Mouse (Mus musculus) heart, postnatal 0 days (tissue): ENCODE results near the gene Prr13. TPM values are rescaled to one million over a fixed set of nuclear protein-coding genes. Genes with fewer than 3 reads are reported as not detected.

ENCODE experiments used
- ATAC-seq: fragments of 200-750 bp; cut with Nextera tagmentation; 2 replicates; pipeline ENCODE4 v1.8.0; 2017; ENCODE audit warnings: low read depth, moderate number of reproducible peaks, moderate library complexity; ENCODE audit not compliant: insufficient read depth
- DNase-seq: peaks from one replicate; pipeline ENCODE4 v3.0.0-alpha.2; 2016; ENCODE audit warnings: low spot score
- H3K27ac ChIP-seq: fragments of 300-500 bp; sonication (generic); 2 replicates; pipeline ENCODE4 v1.5.1; 2014; ENCODE audit warnings: low read depth, mild to moderate bottlenecking
- H3K27me3 ChIP-seq: fragments of 300-500 bp; sonication (generic); 2 replicates; pipeline ENCODE4 v1.6.1; 2014; ENCODE audit warnings: low read length, mixed read lengths; ENCODE audit not compliant: control insufficient read depth, insufficient read depth
- H3K36me3 ChIP-seq: fragments of 300-500 bp; sonication (generic); replicated peaks from 2 replicates; pipeline ENCODE4 v1.6.1; 2014; ENCODE audit warnings: low read length, mixed read lengths; ENCODE audit not compliant: control insufficient read depth, insufficient read depth
- H3K4me1 ChIP-seq: fragments of 300-500 bp; sonication (generic); 2 replicates; pipeline ENCODE4 v1.6.1; 2014; ENCODE audit warnings: antibody characterized with exemption; ENCODE audit not compliant: control insufficient read depth, insufficient read depth
- H3K4me2 ChIP-seq: fragments of 300-500 bp; sonication (generic); 2 replicates; pipeline ENCODE4 v1.6.1; 2014; ENCODE audit warnings: low read depth, mild to moderate bottlenecking, low read length, moderate library complexity
- H3K4me3 ChIP-seq: fragments of 300-500 bp; sonication (generic); 2 replicates; pipeline ENCODE4 v1.5.1; 2014; ENCODE audit warnings: low read depth, low read length
- H3K9ac ChIP-seq: fragments of 300-500 bp; sonication (generic); replicated peaks from 2 replicates; pipeline ENCODE4 v1.6.1; 2014; ENCODE audit warnings: low read depth, low read length, mixed read lengths
- H3K9me3 ChIP-seq: fragments of 300-500 bp; sonication (generic); replicated peaks from 2 replicates; pipeline ENCODE4 v1.6.1; 2016; ENCODE audit warnings: low read length; ENCODE audit not compliant: control insufficient read depth
- CTCF ChIP-seq: IDR thresholded peaks from 2 replicates; pipeline ENCODE4 v1.5.1; 2016; ENCODE audit warnings: antibody characterized with exemption, control low read depth, low read depth
- EP300 ChIP-seq: IDR thresholded peaks from 2 replicates; pipeline ENCODE4 v1.6.1; 2016; ENCODE audit warnings: antibody characterized with exemption, low read depth
- WGBS: fragments of 180-500 bp; shearing (Covaris S2); extraction: QIAGEN DNeasy Blood & Tissue Kit; methylation state at CpG from one replicate; pipeline ENCODE4 v1.1.7; 2014; 5-methylcytosine and 5-hydroxymethylcytosine counted together
- polyA plus RNA-seq: library from polyadenylated mRNA; unstranded; fragments of >200 nt; fragmentation: Nextera tagmentation; extraction: Ambion mirVana; gene quantifications from 2 replicates; pipeline ENCODE4 v1.2.1, GENCODE M21; 2015
- total RNA-seq: library from RNA; depleted of rRNA; stranded (reverse); fragments of >200 nt; gene quantifications from 2 replicates; pipeline ENCODE4 v1.2.3, GENCODE M21; 2014; ENCODE audit warnings: low replicate concordance

The Prr13 gene
- total and polyA plus RNA-seq, 2 experiments from 2014 or later, result 16.8 to 73.4 TPM

- Histone ChIP-seq H3K9me3 (no peaks in the 10 kb centered on the region), H3K9ac (no peak overlapping the region), H3K4me2 (peak overlapping the region; percentile 18; the same call in 1 of the 2 replicates), H3K27me3 (no peaks in the 10 kb centered on the region), H3K4me3 (no peak overlapping the region), H3K4me1 (no peaks in the 10 kb centered on the region), H3K27ac (no peak overlapping the region), H3K36me3 (peaks cover 84% of the 10 kb centered on the region)
- DNase-seq, result no peak
- WGBS, result 33% methylated on average over 3 of the region's 3 CpGs
- no peak for ATAC-seq
- TF ChIP-seq EP300 (no peak), CTCF (no peak)
These were observed 24.3 kb downstream of the Prr13 start for GRCm38 (mm10) chr15:102483136-102483535.

- no peak for DNase-seq
- Histone ChIP-seq H3K27ac (no peak overlapping the region), H3K4me3 (no peak overlapping the region), H3K9ac (no peak overlapping the region), H3K4me2 (no peak overlapping the region), H3K27me3 (no peaks in the 10 kb centered on the region), H3K36me3 (peaks cover 85% of the 10 kb centered on the region), H3K9me3 (no peaks in the 10 kb centered on the region), H3K4me1 (no peaks in the 10 kb centered on the region)
- no peak for ATAC-seq
- no peak for TF ChIP-seq CTCF
- TF ChIP-seq EP300, result no peak
- 88% methylated on average over 12 of the region's 12 CpGs for WGBS
These were observed 27.0 kb downstream of the Prr13 start for GRCm38 (mm10) chr15:102485853-102486252.

GRCm38 (mm10) chr15:102487664-102488063 lies 28.8 kb downstream of the Prr13 start:
- no peaks in the 10 kb centered on the region for H3K27me3 ChIP-seq
- no peak for DNase-seq
- ATAC-seq, result no peak
- peaks cover 87% of the 10 kb centered on the region for H3K36me3 ChIP-seq
- 61% methylated on average over 1 of the region's 1 CpGs for WGBS
- no peak overlapping the region for H3K27ac ChIP-seq
- H3K4me2 ChIP-seq, result no peak overlapping the region
- no peaks in the 10 kb centered on the region for H3K9me3 ChIP-seq
- H3K9ac ChIP-seq, result no peak overlapping the region
- H3K4me3 ChIP-seq, result no peak overlapping the region
- H3K4me1 ChIP-seq, result no peaks in the 10 kb centered on the region
- TF ChIP-seq EP300 (no peak), CTCF (no peak)

GRCm38 (mm10) chr15:102498322-102498721 lies 39.5 kb downstream of the Prr13 start:
- no peak for ATAC-seq

GRCm38 (mm10) chr15:102499370-102499769 lies 40.5 kb downstream of the Prr13 start:
- H3K9ac ChIP-seq, result no peak overlapping the region
- WGBS, result 63% methylated on average over 3 of the region's 3 CpGs
- ATAC-seq (no peak), DNase-seq (no peak)
- H3K4me3 ChIP-seq, result no peak overlapping the region
- H3K27ac ChIP-seq, result no peak overlapping the region
- TF ChIP-seq CTCF (no peak), EP300 (no peak)
- peaks cover 94% of the 10 kb centered on the region for H3K36me3 ChIP-seq
- H3K4me1 ChIP-seq, result no peaks in the 10 kb centered on the region
- H3K27me3 ChIP-seq, result no peaks in the 10 kb centered on the region
- no peaks in the 10 kb centered on the region for H3K9me3 ChIP-seq
- no peak overlapping the region for H3K4me2 ChIP-seq

More at GRCm38 (mm10) chr15:102498322-102498721, 39.5 kb downstream of the Prr13 start:
- no peaks in the 10 kb centered on the region for H3K27me3 ChIP-seq
- peaks cover 94% of the 10 kb centered on the region for H3K36me3 ChIP-seq
- 85% methylated on average over 3 of the region's 3 CpGs for WGBS
- no peak overlapping the region for H3K4me2 ChIP-seq
- no peak for DNase-seq
- H3K9me3 ChIP-seq, result no peaks in the 10 kb centered on the region
- H3K9ac ChIP-seq, result no peak overlapping the region
- TF ChIP-seq EP300 (no peak), CTCF (no peak)
- no peak overlapping the region for H3K4me3 ChIP-seq
- no peak overlapping the region for H3K27ac ChIP-seq
- no peaks in the 10 kb centered on the region for H3K4me1 ChIP-seq

GRCm38 (mm10) chr15:102499851-102500250 lies 41.0 kb downstream of the Prr13 start:
- TF ChIP-seq EP300 (no peak), CTCF (no peak)
- Histone ChIP-seq H3K27ac (no peak overlapping the region), H3K4me3 (no peak overlapping the region), H3K4me1 (no peaks in the 10 kb centered on the region), H3K9ac (no peak overlapping the region), H3K27me3 (no peaks in the 10 kb centered on the region), H3K9me3 (no peaks in the 10 kb centered on the region), H3K36me3 (peaks cover 93% of the 10 kb centered on the region), H3K4me2 (no peak overlapping the region)
- DNase-seq, result no peak
- no peak for ATAC-seq
- WGBS, result 91% methylated on average over 6 of the region's 6 CpGs
